Mouse (Mus musculus) frontal cortex, postnatal 10 days (tissue): Measurements from ENCODE around the gene Macrod2.

Source experiments
- DNase-seq, 2 experiments: peaks; one replicate each; pipeline ENCODE4 v3.0.0; 2022; ENCODE audit warnings: low spot score in 2 of 2, mixed read lengths in 1 of 2

Gene Macrod2

GRCm38 (mm10) chr2:141472791-141473190 lies 1077.7 kb downstream of the Macrod2 start:
- DNase-seq = no peak

DNA sequence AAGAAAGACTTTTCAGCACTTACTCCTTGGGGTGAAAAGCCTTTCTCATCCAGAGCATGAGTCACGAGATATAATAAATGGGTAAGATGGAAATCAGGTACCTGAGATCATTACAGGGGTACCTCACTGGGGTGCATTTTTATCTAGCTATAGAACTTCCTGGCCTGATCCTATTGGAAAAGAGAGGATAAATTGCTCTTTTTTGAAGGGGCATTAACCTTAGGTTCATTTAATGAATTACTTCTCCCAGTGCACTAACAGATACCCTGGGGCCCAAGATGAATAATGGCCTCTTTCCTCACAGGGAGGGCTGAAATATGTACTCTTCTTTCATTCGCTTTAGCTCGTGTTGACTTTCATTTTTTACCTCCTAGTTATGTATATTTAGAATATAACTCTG lies 1082.5 kb downstream of the Macrod2 start:
- no peak for DNase-seq

DNA sequence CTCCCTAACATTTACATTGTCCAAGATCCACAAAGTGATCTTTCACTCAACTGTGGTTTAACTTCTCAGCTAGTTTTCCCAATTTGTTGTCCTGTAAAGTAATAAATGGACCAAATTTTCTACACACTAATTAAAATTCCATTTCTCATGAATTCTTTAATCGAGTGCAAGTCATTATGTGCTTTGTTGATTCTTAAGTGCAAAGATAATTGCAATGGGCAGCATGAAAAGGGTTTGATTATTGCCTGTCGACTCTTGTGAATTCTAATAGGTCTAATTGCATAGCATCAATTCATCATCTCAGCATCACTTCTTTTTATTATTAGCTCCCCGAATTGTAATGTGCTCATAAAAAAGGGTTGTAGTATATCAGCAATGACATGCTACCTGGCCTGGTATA lies 1095.4 kb downstream of the Macrod2 start:
- no peak for DNase-seq

DNA sequence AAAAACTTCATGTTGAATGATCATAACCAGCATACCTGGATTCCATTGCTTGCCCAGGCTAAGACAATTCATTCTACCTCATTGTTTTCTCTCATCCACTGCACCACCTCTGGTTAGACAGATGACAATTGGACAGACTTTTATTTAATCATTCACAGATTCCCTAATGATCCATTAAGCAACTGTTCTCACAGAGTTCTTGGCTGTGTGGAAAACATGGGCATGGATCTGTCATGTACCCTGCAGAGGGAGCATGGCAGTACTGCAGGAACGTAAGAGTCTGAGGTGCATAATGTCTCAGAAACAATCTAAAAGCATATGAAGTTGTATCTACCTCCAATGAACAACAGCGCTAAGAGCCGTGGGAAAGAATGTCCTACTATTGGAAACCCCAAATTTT lies 1110.3 kb downstream of the Macrod2 start:
- DNase-seq = no peak

GRCm38 (mm10) chr2:141507929-141508897 lies 1113.1 kb downstream of the Macrod2 start:
- no peak for DNase-seq

DNA sequence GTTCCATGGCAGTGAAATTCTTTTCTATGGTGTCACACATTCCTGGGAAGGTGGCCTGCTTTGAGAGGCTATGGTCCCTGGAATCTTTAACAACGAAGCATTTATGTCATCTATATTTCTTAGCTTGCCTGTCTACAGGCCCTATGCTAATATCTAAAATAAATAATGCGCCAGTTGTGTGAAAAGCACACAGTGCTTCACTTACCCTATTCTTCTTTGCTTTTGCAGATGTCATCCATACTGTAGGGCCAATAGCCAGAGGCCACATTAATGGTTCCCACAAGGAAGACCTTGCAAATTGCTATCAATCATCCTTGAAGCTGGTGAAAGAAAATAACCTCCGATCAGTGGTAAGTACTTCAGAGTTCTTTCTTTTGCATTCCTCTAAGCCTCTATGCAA lies 1119.9 kb downstream of the Macrod2 start:
- DNase-seq = no peak

- DNase-seq = no peak
These were observed 1127.0 kb downstream of the Macrod2 start for GRCm38 (mm10) chr2:141522081-141522480.

GRCm38 (mm10) chr2:141545877-141546276 lies 1150.8 kb downstream of the Macrod2 start:
- DNase-seq = no peak

- no peak for DNase-seq
These were observed 1156.6 kb downstream of the Macrod2 start for GRCm38 (mm10) chr2:141551701-141552100.

DNA sequence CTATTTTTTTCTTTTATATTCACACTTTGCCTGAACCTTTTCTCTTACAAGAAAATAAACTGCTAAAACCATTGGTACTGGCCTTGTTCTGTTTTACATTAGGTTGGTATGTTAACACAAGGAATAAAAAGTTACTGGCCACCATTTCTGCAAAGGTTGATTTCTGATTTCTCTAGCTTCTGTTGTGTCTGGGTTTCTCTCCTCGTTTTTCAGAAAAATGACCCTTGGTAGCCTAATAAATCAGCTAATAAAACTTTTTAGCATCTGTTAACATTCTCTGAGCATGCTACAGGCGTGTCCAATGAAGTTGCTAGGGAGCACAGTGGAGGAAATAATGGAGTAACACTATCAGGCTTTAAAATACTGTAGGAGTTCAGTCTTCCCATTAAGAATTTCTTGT lies 1161.6 kb downstream of the Macrod2 start:
- DNase-seq = no peak

DNA sequence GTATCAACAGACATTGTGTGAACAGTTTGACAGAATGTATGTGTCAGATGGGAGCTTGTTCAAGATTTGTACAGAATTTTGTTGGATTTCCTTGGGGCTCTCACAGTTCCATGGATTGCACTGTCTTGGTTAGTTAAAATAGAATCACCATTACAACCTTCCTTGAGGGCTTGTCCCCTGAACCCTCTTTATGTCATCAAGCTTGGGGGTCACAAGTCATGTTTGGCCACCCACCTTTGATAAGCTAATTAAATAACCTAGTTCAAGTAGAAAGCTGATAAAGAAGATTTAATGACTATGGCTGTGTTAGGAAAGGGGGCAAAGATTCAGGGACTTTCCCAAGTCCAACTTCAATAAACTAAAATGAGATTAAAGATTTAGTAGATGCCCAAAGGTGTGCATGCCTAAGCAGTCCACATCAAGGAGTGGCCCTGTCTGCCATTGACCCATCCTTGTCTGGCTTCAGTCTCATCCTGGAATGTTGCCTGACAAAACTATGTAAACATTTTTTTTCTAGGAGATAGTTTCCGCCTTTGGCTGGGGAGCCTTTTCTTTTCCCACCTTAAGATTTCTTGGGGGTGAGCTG lies 1163.2 kb downstream of the Macrod2 start:
- no peak for DNase-seq

- no peak for DNase-seq
These were observed 1170.9 kb downstream of the Macrod2 start for GRCm38 (mm10) chr2:141565986-141566385.

GRCm38 (mm10) chr2:141571360-141571759 lies 1176.3 kb downstream of the Macrod2 start:
- no peak for DNase-seq

DNA sequence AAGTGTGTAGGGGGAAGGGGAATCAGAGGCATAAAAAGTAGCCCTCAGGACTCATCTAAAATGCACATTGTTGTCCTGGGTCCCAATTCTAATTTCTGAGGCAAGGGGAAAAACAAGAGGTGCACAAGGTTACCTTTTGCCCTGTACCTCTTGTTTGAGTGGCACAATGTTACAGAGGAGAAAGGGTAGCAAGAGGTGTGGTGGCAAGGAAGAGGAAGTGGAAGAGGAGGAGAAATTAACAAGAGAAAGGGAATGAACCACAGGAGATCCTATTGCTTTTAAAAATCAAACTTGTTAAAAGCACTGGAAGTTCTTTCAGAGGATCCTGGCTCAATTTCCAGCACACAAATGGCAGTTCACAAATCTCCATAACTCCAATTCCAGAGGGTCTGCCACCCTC lies 1183.1 kb downstream of the Macrod2 start:
- DNase-seq = no peak

DNA sequence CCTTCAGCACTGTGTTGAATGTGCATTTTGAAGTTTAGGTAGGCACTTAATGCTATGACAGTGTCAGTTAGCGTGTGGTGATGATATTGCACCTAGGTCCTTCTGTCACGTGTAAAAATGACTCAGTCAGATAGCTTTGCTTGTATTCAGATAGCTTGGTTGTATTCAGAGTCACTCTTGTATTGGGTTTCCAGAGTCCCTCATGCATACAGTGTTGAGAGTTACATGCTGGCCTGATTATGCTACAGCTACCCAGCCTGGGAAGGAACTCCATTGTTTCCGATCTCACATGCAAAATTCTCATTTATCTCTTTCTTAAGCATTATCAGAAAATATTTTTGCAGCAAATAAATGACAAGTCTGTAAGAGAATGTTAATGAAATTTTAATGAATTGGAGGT lies 1187.3 kb downstream of the Macrod2 start:
- no peak for DNase-seq

DNA sequence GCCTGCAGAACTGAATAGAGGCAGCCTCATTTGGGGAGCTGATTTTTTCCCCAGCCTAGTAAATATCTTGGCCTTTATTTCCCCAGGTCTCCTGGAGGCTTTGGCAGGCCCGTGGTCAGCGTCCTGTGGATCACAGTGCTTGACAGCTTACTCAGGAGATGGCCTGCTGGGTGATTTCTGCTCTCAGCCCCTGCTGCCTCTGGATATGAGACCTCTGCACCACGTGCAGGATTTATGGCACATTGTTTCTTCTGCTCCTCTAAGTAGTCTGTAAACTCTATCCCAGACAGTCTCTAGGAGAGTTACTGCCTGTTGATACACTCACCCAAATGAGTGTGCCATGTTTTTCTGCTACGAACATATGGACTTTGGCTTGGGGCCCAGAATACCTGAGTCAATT lies 1187.8 kb downstream of the Macrod2 start:
- DNase-seq = no peak

- no peak for DNase-seq
These were observed 1192.2 kb downstream of the Macrod2 start for GRCm38 (mm10) chr2:141587290-141587689.

DNA sequence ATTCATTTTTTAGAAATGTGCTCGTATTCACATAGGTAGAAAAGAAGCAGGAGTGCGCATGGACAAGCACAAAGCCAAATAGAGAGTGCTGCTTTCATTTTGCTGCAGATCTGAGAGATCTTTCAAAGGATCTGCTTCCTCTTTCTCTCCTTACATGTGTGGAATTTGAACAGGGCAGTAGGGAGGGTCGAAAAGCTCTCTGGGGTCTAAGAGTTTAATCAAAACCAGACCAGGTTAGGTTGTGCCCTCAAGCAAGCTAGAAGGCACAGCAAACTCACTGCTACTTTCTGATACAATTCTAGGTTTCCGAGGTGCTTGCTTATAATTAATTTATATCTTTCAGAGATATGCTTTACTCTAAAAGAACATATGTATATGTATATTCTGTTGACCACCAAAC lies 1196.2 kb downstream of the Macrod2 start:
- no peak for DNase-seq

DNA sequence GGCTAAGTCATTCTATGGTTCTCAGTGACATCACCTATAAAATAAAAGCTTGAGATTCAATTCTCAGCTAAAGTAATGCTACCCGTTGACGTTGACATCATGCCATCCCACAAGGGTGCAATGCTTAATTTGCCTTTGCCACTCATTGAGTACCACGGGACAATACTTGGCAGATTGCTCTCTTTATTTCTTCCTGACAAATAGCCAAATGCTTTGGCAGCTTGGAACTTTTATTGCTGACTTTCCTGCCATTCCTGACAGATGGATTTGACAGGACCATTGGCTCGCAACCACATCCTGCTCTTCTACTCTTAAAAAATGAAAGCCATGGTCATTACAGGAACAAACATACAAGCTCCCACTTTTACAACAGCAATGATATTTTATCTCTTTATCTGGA lies 1199.7 kb downstream of the Macrod2 start:
- DNase-seq = no peak

GRCm38 (mm10) chr2:141617721-141618120 lies 1222.6 kb downstream of the Macrod2 start:
- DNase-seq = no peak

DNA sequence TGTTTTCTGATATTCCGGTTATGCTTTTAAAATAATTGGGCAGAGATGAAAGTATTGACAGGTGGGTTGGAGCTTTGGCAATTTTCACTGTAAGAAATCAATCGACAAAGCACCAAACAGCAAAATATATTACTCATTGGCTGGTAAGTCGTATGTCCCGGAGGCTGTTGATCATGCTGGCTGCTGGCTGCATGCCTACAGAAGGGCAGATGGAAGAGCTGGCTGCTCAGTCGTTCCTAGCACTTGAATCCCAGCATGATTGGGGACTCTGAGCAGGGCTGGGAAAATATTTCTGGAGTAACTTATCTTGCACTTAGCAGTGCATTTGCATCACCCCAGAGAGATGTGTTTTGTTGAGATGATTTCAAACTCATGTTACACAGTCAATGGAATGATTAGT lies 1223.1 kb downstream of the Macrod2 start:
- DNase-seq = peak in 1 of 2 experiments; percentile 12

DNA sequence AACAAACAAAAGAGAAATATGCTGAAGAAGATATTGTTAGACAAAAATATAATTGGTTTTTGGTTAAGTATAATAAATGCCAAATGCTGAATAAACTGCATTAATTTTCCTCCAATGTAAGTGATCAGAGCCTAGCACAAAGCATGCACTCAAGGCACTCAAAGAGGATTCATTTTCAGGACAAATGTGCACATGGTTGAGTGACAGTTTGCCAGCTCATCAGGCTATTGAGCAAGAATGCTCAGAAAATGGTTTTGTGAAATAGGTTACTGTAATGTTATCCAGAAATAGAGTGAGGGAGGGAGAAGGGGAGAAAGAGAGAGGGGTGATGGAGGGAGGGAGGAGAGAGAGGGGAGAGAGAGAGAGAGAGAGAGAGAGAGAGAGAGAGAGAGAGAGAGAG lies 1268.9 kb downstream of the Macrod2 start:
- no peak for DNase-seq

GRCm38 (mm10) chr2:141672814-141673213 lies 1277.7 kb downstream of the Macrod2 start:
- DNase-seq = no peak
